Mouse (Mus musculus) olfactory bulb, adult 2 months (tissue): ENCODE results near the gene Gabpb2.

Experiments
- CTCF ChIP-seq: fragments of 200-500 bp; IDR thresholded peaks from 2 replicates; pipeline ENCODE4 v1.5.1; 2012; ENCODE audit warnings: low read depth, mild to moderate bottlenecking, low read length, moderate library complexity; ENCODE audit not compliant: insufficient read depth
- POLR2A ChIP-seq: fragments of 200-500 bp; IDR thresholded peaks from 2 replicates; pipeline ENCODE4 v1.6.1; 2012; ENCODE audit warnings: mild to moderate bottlenecking, low read depth, low read length, moderate library complexity; ENCODE audit not compliant: insufficient read depth

DNA sequence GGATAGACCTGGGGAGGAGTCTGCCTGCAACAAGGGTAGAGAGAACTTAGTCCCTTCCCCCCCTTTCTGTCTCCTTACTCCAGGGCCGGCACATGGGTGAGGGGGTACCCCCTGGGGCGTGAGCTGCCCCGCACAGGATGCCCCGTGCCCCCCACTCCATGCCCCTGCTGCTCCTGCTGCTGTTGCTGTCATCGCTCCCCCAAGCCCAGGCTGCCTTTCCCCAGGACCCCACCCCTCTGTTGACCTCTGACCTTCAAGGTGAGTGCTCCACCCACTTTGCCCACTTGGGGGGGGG lies 53.5 kb downstream of the Gabpb2 start:
- TF ChIP-seq CTCF (no peak), POLR2A (no peak)
